In the genomic region with DNA sequence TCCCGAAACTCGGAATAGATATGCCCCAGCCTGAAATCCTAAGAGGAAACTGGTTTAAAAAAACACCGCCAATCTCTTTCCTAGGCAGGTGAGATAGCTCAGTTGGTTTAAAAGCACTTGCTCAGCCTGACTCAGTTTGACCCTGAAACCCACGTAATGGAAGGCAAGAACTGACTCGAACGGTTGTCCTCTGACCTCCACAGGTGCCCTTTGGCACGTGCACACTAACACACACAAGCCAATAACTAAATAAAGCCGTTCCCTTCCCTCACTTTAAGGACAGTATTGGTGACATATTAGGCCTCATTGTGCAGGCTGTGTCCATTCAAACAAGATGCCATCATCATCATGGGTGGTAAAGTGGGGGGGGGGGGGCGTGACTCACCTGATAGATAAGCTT, we compare ENCODE assay signal across 9 mouse cellular contexts.
DNase-seq lines count a peak whose midpoint lies in the region; ATAC-seq and TF ChIP-seq lines count a peak whose summit lies in the region.
"Had no signal": no experiment of that assay in that cellular context is flagged by ENCODE, and none has a peak within 500 bp of the region (broad histone marks: within the 10 kb centered on the region; RNA-seq: fewer than 3 reads in every experiment).

No protein-coding gene starts in this region.

- DNase-seq in kidney, postnatal 0 days (ENCODE audit: low spot score): no peak
- DNase-seq in kidney, adult 9 months: no peak
- no peak for DNase-seq in limb, embryonic 11.5 days (ENCODE audit: low spot score)
- DNase-seq in urinary bladder, postnatal 4 days (ENCODE audit: low spot score in 2 of 2): no peak
- DNase-seq in thymus, postnatal 10 days (ENCODE audit: low spot score in 2 of 2): no peak
- DNase-seq in frontal cortex, adult 2 months (ENCODE audit: extremely low spot score in 1 of 2, low spot score in 1 of 2): no peak
- DNase-seq: kidney, postnatal 36 days had no signal

- no peak for ATAC-seq in kidney, postnatal 0 days (replicated peaks; ENCODE audit: low FRiP score, low read depth)
- no peak for ATAC-seq in forebrain, embryonic 13.5 days
- no peak for ATAC-seq in limb, embryonic 11.5 days (ENCODE audit: insufficient number of reproducible peaks, low FRiP score, low TSS enrichment, low read depth)
- ATAC-seq in neural tube, embryonic 13.5 days (ENCODE audit: low read depth): no peak

- H3K4me3 ChIP-seq in kidney, postnatal 0 days (replicated peaks; ENCODE audit: low read depth, low read length): peak overlapping the region; percentile 42
- H3K4me3 ChIP-seq in forebrain, embryonic 13.5 days: no peak overlapping the region
- peak overlapping the region; percentile 33 for H3K4me3 ChIP-seq in limb, embryonic 11.5 days (ENCODE audit: low read depth, low read length)
- peak overlapping the region; percentile 23; the same call in 1 of the 2 replicates for H3K4me3 ChIP-seq in neural tube, embryonic 13.5 days

- H3K36me3 ChIP-seq in kidney, postnatal 0 days (ENCODE audit: insufficient read depth, low read length): no peaks in the 10 kb centered on the region
- H3K36me3 ChIP-seq in forebrain, embryonic 13.5 days (ENCODE audit: poor library complexity, severe bottlenecking): 0 out of 2 replicates have a peak, but pooled peaks cover 9% of the 10 kb centered on the region
- no peaks in the 10 kb centered on the region for H3K36me3 ChIP-seq in limb, embryonic 11.5 days (ENCODE audit: control insufficient read depth, insufficient read depth, low read length)
- peaks cover 19% of the 10 kb centered on the region for H3K36me3 ChIP-seq in neural tube, embryonic 13.5 days

- no peak for TF ChIP-seq CTCF in kidney, postnatal 0 days (IDR thresholded peaks at IDR 0.05; ENCODE audit: low read depth)

- peak overlapping the region; percentile 52 for H3K9ac ChIP-seq in kidney, postnatal 0 days (ENCODE audit: low read depth, low read length)
- no peak overlapping the region for H3K9ac ChIP-seq in forebrain, embryonic 13.5 days
- H3K9ac ChIP-seq in limb, embryonic 11.5 days (ENCODE audit: low read length): peak overlapping the region; percentile 18; the same call in 1 of the 2 replicates
- no peak overlapping the region for H3K9ac ChIP-seq in neural tube, embryonic 13.5 days

- 13% methylated on average over 9 of the region's 9 CpGs for WGBS in kidney, postnatal 0 days
- 6% methylated on average over 9 of the region's 9 CpGs for WGBS in forebrain, embryonic 13.5 days
- WGBS in limb, embryonic 11.5 days: 4% methylated on average over 9 of the region's 9 CpGs
- 6% methylated on average over 9 of the region's 9 CpGs for WGBS in neural tube, embryonic 13.5 days

- H3K9me3 ChIP-seq in kidney, postnatal 0 days (replicated peaks; ENCODE audit: low read length): no peaks in the 10 kb centered on the region
- H3K9me3 ChIP-seq in forebrain, embryonic 13.5 days (replicated peaks): no peaks in the 10 kb centered on the region
- H3K9me3 ChIP-seq in limb, embryonic 11.5 days (ENCODE audit: control insufficient read depth, low read length): no peaks in the 10 kb centered on the region
- H3K9me3 ChIP-seq in neural tube, embryonic 13.5 days: no peaks in the 10 kb centered on the region

- H3K4me1 ChIP-seq in kidney, postnatal 0 days (replicated peaks; ENCODE audit: insufficient read depth, low read length): peaks cover 13% of the 10 kb centered on the region; the same call in 1 of the 2 replicates
- peaks cover 30% of the 10 kb centered on the region for H3K4me1 ChIP-seq in forebrain, embryonic 13.5 days
- H3K4me1 ChIP-seq in limb, embryonic 11.5 days (ENCODE audit: control insufficient read depth, insufficient read depth, low read length): peaks cover 15% of the 10 kb centered on the region
- H3K4me1 ChIP-seq in neural tube, embryonic 13.5 days (replicated peaks): peaks cover 52% of the 10 kb centered on the region

- no peaks in the 10 kb centered on the region for H3K27me3 ChIP-seq in kidney, postnatal 0 days (ENCODE audit: insufficient read depth, low read length)
- H3K27me3 ChIP-seq in forebrain, embryonic 13.5 days: no peaks in the 10 kb centered on the region
- no peaks in the 10 kb centered on the region for H3K27me3 ChIP-seq in limb, embryonic 11.5 days (ENCODE audit: control insufficient read depth, insufficient read depth, low read length)
- no peaks in the 10 kb centered on the region for H3K27me3 ChIP-seq in neural tube, embryonic 13.5 days

- peak overlapping the region; percentile 84 for H3K27ac ChIP-seq in kidney, postnatal 0 days
- H3K27ac ChIP-seq in forebrain, embryonic 13.5 days: no peak overlapping the region
- no peak overlapping the region for H3K27ac ChIP-seq in limb, embryonic 11.5 days (replicated peaks; ENCODE audit: low read depth, low read length)
- 0 out of 2 replicates have a peak overlapping the region, but pooled peaks have one; percentile 18 for H3K27ac ChIP-seq in neural tube, embryonic 13.5 days (replicated peaks)

- H3K4me2 ChIP-seq in kidney, postnatal 0 days (ENCODE audit: low read length): peak overlapping the region; percentile 77
- peak overlapping the region; percentile 55 for H3K4me2 ChIP-seq in forebrain, embryonic 13.5 days
- H3K4me2 ChIP-seq in limb, embryonic 11.5 days (ENCODE audit: low read depth, severe bottlenecking): peak overlapping the region; percentile 69
- H3K4me2 ChIP-seq in neural tube, embryonic 13.5 days: peak overlapping the region; percentile 50

Comparison
In these comparisons a context has a peak if more than half of its experiments do, and no peak if none do; other contexts are left out.
1. H3K27ac ChIP-seq: peak in kidney, postnatal 0 days (single experiment) and neural tube, embryonic 13.5 days (single experiment); none in forebrain, embryonic 13.5 days (single experiment) and limb, embryonic 11.5 days (single experiment).
2. H3K9ac ChIP-seq: peak in kidney, postnatal 0 days (single experiment) and limb, embryonic 11.5 days (single experiment); none in forebrain, embryonic 13.5 days (single experiment) and neural tube, embryonic 13.5 days (single experiment).
3. Peak in every context shown above with its lines, with median percentiles within 50 percentile points of each other: H3K4me2 ChIP-seq.